Comparison of ENCODE assay signal across 1 mouse cellular context in the genomic region with DNA sequence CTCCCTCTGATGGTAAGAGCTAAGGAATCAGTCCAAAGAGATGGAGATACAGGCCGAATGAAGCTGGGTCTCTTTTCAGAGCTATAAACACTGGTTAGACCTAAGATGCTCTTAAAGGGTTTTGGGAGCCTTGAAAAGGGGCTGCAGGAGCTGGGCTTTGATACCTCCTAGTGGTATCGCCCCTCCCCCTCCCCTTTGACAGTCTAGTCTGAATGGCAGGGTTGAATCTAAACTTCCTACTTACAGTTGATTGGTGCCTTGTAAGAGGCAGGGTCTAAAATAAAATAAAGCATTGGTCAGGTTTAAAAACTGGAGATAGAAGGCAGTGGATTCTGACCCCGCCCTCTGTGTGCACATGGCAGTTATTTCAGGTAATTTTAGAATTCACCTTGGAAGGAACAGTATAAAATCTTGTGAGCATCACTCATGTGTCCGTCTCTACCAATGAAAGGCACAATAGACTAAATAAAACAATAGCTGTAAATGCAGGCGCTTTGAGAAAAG.
TF ChIP-seq lines count a peak whose summit lies in the region.

No protein-coding gene starts in this region.

TF ChIP-seq in CH12.LX, 34 proteins besides CTCF, POLR2A, EP300 and RAD21 (continued from another document):
- TF ChIP-seq JUND (conservative IDR thresholded peaks at IDR 0.05; ENCODE audit: low read depth, low read length): peak; percentile 35; the same call in 1 of the 2 replicates
- peak; percentile 92 for TF ChIP-seq TBP (conservative IDR thresholded peaks at IDR 0.05; ENCODE audit: low read depth, low read length)
- peak; percentile 97 for TF ChIP-seq SIN3A (IDR thresholded peaks at IDR 0.05; ENCODE audit: low read length)
